Mouse (Mus musculus): ENCODE measurements around the gene Ttc39a.

The Ttc39a gene

DNA sequence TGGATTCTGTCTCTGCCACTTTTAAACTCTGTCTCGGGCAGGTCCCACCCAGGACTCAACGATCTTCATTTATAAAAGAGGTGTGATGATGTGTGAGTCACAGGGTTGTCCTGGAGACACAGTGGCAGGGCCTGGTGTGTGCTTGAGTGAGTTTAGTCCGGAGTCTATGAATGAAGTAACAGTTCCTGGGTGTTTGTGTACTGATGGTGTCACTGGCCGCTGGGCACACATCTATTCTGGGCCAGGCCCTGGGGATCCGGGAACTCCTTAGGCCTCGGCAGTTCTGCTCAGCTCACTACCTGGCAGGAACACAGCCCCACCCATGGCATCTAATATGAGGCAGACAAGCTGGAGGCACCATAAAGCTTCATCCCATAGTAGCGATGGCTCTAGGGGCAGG is 15.2 kb downstream of the Ttc39a start:
- peak in 1 of 2 experiments; percentile 33 for DNase-seq

DNA sequence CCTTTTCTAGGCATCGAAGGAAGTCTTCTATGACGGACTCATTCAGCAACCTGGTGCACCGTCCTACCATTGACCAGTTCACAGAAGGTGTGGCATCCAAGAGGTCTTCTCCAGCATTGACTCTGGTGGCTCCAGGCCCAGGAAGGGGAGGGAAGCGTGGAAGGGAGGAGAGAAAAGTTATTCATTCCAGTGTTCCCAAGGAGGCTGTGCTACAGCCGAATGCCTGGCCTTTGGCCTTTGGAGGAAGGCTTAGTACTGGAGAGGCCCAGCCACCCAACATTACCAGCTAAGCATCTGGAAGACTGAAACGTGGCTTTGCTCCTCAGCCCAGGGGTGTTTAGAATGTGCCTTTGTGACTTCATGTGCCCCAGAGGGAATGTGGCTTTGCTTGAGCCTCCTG is 16.0 kb downstream of the Ttc39a start:
- no peak for DNase-seq

DNA sequence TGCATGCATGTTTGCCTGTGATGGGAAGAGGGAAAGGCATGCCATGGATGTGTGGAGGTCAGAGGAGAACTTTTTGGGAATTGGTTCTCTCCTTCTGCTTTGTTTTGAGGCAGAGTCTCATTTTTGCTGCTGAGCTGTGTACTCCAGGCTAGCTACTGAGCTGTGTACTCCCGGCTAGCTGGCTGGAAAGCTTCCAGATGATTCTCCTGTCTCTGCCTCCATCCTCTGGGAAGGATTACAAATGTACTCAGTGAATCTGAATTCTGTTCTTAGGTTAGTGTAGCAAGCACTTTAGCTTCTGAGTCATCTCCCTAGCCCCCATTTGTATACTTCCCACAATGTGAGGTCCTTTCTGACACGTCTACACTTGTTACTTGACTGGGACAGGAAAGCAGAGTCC is 17.0 kb downstream of the Ttc39a start:
- no peak for DNase-seq

DNA sequence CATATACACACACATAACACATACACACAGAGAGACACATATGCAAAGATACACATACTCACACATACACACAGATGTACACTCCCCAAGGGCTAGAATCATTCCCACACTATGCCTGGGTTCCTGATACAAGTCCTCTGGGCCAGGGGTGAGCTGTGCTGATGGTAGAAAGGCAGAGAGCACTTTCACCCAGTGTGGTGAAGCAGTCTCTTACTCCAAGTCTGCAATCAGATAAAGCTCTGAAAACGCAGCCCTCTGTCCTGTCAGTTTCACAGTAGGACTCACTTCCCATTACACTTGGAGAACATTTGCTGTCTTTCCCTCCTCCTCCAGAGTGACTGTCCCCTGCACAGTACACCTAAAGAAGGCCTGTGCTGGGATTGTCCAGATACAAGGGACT is 20.6 kb downstream of the Ttc39a start:
- no peak for DNase-seq

DNA sequence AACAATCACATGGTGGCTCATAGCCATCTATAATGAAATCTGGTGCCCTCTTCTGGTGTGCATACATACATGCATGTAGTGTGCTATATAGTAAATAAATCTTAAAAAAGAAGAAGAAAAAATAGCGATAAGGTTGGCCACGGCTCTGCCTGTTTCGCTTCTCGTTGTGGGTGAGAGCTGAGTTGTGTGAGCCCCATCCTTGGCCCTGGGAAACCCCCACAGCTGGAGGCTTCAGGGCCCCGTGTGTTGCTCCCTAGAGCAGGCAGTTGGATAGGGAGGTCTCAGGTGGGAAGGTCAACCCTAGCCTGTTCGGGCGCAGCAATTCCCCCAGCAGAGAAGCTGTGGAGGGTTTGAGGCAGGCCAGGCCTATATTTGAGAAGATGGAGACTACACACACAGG is 23.8 kb downstream of the Ttc39a start:
- DNase-seq: no peak

DNA sequence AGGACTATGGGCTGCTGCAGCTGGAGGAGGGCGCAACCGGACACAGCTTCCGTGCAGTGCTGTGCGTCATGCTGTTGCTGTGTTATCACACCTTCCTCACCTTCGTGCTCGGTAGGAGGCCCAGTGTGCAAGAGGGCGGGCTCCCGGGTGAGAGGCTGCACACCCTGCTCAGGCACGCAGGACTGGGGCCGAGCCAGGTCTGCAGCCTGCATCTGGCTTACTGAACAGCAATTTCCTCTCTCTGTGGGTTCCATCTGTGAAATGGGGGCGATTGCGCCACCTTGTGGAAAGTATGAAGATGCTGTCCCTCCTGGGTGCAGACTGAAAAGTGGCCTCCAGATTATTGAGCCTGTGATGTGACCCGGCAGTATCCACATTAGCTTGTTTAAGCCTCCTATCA is 24.4 kb downstream of the Ttc39a start:
- DNase-seq: peak; percentile 84 to 87

DNA sequence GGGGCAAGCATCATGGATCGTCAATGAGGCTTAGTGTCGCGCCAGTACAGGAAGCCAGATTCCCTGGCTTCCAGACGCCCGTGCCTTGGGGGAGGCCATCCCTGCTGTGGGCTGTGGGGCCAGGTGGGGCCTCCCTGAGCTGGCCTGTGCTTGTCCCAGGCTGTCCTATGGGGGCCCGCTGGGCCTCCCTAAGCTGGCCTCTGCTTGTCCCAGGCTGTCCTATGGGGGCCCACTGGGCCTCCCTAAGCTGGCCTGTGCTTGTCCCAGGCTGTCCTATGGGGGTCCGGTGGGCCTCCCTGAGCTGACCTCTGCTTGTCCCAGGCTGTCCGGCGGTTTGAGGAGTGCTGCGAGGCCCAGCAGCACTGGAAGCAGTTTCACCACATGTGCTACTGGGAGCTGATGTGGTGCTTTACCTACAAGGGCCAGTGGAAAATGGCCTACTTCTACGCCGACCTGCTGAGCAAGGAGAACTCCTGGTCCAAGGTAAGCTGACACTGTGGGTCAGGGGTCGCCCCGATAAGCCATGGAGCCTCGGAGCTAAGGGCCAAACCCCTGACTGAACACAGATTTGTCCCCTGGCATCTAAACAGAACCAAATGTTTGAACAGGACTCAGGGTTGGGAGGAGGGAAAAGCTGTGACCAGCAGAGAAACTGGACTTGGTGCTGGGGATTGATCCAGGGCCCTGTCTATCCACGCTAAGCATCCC is 26.4 kb downstream of the Ttc39a start:
- DNase-seq: no peak

DNA sequence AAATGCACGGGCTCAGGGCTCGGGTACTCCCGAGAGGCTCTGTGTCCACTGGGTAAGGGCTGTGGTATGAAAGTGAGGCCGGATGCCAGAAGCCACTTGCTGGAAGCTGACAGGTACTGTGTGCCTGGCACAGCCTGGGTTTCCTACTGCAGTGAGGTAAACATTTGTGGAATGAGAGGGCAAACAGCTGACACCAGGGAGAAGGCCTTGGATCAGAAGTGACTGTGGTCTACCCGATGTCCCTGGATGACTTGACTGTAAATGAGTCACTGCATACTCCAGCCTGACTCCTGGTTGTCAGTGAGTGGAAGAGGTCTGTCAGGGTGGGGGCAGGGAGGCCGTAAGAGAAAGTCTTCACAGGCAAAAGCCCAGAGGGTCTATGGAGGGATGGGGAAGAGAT is 27.2 kb downstream of the Ttc39a start:
- DNase-seq: peak; percentile 73 to 81

DNA sequence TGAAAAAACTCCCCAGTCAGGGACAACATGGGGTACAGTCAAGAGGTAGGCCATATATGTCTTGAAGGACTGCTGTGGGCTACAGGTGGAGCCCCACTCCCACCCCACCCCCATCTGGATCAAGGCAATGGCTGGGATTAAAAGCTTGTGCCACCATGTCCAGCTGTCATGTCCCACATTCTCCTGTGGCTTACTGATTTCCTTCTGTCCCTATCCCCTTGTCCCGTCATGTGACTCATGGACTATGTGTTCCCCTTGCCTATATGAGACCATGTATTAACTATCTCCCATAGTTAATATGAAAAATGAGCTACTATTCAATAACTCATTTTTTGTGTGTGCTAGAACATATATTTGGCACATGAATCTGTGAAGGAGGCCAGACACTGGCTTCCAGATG is 27.8 kb downstream of the Ttc39a start:
- no peak for DNase-seq

DNA sequence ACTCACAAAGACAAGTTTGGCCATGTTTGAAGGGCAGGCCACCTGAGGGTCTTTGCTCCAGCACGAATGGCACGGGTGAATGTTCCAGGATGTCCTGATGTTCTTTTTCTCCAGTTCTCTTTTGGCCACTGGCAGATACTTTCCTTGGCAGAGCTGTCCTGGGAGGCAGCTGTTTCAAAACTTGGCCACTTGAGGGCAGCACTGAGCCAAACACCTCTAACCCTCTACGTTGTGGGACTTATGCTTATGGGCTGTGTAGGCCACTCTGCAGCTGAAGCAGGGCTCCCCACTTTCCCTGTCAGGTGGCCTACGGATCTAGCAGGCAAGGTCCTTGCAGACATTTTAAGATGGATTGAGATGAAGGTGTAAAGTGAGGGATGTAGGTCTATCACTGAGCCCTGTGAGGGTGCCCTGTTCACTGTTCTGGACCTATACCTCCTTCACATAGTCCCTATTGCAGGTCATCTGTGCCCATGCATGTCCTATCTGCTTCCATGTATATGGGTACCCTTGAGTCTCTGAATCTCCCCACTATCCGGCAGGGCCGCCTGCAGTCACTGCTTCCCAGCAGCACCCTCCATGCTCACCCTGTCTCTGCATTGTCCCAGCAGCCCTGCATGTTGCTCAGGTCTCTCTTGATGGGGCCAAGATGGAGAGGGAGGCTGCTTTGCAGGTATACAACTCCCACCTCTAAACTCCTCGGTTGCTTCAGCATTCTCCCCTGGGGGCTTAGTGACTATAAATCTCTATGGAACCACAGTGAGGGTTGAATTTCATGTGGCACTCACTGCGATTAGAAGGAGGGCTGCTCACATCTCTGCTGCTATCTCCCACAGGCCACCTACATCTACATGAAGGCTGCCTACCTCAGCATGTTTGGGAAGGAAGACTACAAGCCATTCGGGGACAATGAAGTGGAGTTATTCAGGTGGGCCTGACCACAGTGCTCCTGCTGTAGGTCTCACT is 31.8 kb downstream of the Ttc39a start:
- peak; percentile 58 to 66 for DNase-seq

DNA sequence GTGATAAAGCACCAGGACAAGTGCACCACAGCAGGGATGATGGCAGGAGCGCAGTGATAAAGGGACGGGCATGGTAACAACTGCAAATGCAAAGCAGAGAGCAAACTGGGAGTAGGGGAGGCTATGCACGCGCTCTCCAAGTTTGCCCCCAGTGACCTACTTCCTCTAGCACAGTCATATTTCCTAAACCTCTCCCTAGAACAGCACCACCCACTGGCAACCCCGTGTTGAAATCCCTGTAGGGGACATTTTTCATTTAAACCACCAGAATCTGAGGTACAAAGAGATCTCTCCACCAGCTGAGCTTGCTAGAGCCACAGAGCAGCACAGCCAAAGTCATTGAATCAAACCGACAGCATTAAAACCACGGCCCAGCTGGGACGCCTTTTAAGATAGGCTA is 32.7 kb downstream of the Ttc39a start:
- no peak for DNase-seq

DNA sequence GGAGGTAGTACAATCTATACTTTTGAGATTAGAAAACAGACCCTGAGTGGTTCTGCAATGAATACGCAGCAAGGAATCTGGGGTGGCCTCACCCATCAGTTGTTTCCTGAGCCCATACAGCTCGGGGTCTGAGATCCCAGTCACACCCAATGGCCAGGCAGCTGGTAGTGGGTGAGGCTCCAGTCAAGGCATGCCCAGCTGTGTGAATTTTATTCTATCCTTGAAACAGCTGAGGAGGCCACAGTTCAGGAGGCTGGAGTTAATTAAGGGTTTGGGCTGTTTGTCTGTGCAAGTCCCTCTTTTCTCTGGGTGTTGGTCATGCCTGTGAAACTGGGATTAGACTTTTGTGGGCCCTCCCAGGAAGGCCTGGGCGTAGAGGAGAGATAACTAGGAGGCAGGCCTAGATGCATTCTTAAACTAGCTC is 33.4 kb downstream of the Ttc39a start:
- DNase-seq: no peak

DNA sequence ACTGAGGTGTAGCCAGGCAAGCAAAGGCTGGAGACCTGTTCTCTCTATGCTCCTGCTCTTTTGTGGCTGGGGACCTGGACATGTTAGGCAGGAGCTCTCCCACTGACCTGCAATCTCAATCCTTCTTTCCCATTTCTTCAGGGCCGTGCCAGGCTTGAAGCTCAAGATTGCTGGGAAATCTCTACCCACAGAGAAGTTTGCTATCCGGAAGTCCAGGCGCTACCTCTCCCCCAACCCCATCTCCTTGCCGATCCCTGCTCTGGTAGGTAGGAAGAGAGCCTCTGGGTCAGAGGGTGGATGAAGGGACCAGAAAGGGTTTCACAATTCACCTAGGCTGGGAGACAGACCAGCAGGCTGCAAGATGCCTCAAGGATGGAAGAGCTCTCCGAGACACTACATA is 34.0 kb downstream of the Ttc39a start:
- no peak for DNase-seq

DNA sequence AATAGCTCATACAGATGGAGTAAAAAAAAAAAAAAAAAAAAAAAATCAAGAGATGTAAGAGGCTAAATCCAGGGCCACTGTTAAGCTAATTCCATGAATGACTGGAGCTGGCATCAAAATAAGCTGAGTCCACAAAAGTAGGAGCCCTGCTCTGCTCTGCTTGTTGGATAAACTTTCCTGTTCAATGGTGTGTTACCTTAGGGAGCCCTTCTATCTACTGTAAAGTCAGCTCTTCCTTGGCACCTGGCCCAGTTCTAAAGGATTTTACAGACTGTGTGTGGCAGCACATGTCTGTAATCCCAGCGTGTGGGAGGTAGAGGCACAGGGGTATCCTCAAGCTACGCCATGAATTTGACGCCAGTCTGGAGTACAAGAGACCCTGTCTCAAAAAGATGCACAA is 34.6 kb downstream of the Ttc39a start:
- no peak for DNase-seq

DNA sequence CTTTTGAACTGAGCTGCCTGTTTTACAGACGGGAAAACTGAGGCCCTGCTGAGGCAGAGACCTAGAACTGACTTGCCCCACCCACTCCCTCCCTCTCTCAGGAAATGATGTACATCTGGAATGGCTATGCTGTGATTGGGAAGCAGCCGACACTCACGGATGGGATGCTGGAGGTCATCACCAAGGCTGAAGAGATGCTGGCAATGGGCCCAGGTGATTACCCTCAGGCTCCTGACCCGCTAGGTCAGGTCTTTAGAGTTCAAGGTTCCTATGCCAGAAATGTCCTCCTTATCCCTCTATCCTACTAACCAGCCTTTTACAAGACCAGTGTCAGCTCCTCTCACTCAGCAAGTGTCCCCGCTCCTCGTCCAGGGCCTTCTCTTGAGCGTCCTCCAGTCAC is 35.7 kb downstream of the Ttc39a start:
- no peak for DNase-seq

DNA sequence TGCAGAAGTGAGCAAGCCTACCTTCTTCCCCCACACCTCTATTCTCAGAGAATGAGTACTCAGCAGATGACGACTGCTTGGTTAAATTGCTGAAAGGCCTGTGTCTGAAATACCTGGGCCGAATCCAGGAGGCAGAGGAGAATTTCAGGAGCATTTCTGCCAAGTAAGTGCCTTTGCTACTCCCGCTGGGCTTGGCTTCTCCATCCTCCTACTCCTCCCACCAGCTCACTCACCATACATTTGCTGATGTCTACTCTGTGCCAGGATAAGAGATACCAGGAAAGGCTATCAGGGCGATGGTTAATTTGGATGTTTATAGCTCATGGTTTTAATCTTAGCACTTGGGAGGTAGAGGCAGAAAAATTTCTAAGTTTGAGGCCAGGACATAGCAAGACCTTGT is 36.2 kb downstream of the Ttc39a start:
- DNase-seq: no peak

DNA sequence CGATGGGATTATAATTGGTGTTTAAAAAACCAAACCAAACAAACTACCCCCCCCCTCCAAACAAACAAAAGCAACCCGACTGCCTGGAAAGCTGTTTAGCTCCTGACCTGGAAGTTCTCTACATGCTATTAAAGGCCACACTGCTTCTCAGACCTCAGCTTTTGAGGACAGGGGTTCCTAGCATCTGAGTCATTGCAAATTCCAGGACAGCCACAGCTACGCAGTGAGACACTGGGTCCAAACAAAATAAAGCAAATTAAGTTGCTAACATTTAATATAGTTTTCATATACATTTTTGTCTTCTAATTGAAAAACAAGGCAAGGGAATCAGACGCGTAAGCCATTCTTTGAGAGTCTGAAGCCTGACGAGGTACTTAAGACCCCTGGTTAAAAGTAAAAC is 38.0 kb downstream of the Ttc39a start:
- DNase-seq: no peak

DNA sequence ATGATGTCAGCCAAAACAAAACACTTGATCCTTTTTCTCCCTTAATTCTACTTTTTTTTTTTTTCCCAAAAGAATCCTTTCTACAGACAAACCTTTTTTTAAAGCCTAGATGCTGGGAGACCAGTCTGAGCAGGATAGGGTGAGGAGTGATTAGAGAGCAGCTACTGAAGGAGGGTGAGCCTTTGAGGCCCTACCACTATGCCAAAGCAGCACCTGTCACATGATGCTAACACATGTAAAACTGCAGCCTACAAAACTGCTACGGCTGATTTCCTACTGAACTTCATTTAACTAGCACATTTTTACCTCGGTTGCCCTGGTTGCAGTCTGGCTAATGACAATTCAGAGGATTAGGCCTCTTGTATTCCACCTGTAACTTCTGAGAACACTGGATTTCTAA is 38.5 kb downstream of the Ttc39a start:
- no peak for DNase-seq

DNA sequence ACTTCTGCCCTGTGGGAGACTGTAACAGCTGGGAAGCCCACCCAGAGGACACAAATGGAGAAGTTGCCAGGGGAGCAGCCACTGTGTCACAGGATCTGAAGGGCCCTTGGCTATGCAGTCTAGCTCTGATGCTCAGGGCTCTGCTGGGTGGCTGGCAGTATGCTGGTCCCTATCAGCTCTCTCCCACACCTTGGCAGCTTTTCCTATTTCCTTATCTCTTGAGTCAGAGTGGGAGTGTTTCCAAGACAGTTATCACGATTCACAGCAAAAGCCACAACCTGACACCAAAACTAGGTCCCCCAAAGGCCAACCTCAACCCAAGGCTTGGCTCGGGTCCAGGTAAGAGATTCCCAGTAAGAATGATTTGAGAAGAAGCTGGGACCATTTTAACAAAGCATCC is 39.0 kb downstream of the Ttc39a start:
- no peak for DNase-seq

DNA sequence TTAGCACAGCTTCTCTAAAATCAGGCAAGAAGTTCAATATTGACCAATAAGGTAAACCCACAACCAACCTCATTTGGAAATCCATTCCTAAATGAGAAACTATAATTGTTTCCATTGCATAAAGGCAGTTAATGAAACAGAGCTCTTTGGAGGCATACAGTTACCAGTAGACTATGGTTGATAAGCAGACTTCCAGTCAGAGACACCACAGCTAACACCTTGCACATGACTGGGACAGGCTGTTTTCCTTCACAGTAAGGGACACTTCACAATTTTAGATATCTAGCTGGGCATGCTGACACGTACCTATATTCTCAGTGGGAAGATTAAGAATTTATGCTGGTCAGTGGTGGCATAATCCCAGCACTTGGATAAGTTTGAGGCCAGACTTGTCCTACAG is 39.5 kb downstream of the Ttc39a start:
- no peak for DNase-seq

DNA sequence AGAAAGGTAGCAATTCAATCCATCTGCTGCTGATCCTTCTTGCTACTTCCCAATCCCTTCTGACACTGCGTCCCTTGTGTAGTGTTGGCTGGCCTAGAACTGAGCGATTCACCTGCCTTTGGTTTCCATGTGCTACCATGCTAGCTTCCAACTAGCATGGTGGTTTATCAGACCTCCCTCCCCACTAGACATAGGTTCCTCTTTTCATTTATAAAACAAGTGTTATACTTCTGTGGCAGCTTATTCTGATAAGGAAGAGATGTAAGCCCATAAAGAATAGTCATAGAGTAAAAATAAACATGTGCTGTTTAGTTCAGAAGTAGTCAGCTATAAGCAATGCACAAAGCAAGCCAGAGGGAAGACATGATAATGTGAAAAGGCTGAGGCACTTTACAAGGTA is 42.1 kb downstream of the Ttc39a start:
- DNase-seq: no peak

DNA sequence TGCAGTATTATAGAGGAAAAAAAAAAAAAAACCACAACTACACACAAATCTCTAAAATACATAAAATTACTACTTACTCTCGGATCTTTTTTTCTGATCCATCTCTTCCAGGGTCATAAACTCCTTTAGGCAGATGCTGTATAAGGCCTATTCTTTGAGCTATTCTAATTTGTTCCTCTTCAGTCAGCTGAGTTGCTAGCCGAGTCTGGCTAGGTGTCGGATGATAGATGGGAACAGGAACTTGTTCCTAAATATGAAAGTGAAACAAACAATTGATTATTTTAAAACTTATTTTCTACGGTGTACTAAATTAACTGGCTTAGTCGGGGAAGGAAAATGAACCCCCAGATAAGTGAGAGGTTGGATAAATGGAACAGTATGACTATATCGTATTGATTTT is 50.4 kb downstream of the Ttc39a start:
- DNase-seq: no peak

DNA sequence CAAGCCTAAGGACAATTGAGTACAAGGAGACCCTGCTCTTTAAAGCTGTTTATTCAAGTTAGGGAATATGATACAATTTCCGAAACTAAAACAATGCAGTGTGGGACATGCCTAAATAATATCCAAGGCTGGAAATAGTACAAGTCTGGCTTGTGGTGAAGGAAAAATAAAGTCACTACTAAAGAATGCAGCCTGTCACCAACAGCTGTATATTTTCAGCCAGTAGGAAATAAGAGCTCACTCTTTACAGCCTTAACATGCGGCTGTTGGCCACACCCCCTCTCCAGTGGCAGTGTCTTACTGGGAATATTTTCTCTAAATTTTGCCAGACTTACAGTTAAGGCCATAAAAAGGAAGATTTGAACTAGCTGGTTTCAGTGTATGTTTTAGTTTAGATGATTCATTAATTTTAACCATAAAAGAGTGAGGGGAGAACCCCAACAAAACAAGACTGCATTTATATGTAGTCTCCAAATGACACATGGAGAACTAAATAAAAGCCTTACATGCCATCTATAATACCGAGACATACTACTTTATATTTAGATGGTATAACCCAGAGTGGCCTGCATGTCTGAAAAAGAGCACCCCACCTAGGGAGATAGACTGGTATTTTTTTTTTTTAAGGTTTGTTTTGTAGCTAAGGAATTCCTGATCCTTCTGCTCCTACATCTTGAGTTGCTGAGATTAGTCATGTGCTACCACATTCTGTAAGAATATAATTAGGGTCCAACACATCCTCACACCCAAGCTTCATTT is 54.2 kb downstream of the Ttc39a start:
- DNase-seq: peak in 1 of 2 experiments; percentile 57

DNA sequence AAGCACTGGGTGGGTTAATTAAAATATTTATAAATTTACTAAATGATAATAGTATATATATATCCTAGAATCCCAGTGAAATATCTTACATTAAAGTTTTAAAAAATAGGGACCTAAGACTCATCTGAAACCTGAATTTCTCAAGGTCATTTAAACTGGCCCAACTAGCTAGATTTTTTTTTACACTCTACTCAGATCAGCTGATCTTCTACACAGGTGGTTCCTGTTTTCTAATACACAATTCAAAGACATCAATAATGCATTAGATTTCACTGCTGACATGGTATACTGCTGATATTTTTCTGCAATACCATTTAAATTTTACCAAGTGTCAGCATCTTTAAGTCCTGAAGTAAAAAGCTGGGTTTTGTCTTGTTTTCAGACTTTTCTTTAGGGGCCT is 57.5 kb downstream of the Ttc39a start:
- no peak for DNase-seq
